Mouse (Mus musculus) CH12.LX (cell line): Measurements from ENCODE around the gene Mymk. TPM values are rescaled to one million over a fixed set of nuclear protein-coding genes. Genes with fewer than 3 reads are reported as not detected.

Experiments
- DNase-seq: peaks from one replicate; pipeline ENCODE4 v3.0.0-alpha.2; 2013; ENCODE audit errors: extremely low read depth
- H3K27ac ChIP-seq: 2 replicates; pipeline ENCODE4 v1.5.1; 2012; ENCODE audit warnings: low read depth, mild to moderate bottlenecking, control low read depth, moderate library complexity; ENCODE audit not compliant: insufficient read depth
- H3K27me3 ChIP-seq: replicated peaks from 2 replicates; pipeline ENCODE3; 2012; ENCODE audit warnings: inconsistent platforms
- H3K36me3 ChIP-seq, 2 experiments: replicated peaks in 1 of 2; 2 replicates each; pipeline versions ENCODE3 to v1.6.1; 2012; ENCODE audit warnings: inconsistent platforms in 1 of 2, low read length in 1 of 2, mild to moderate bottlenecking in 1 of 2, mixed read lengths in 1 of 2, moderate library complexity in 1 of 2; ENCODE audit not compliant: control insufficient read depth in 1 of 2, insufficient read depth in 1 of 2
- H3K4me1 ChIP-seq, 2 experiments: 2 replicates each; pipeline ENCODE4 v1.6.1; 2012; ENCODE audit warnings: inconsistent platforms in 1 of 2, moderate library complexity in 1 of 2; ENCODE audit not compliant: insufficient read depth in 2 of 2, control insufficient read depth in 1 of 2
- H3K4me2 ChIP-seq: 2 replicates; pipeline ENCODE4 v1.6.1; 2012; ENCODE audit warnings: low read depth, mild to moderate bottlenecking, control low read depth; ENCODE audit not compliant: poor library complexity, insufficient read depth, severe bottlenecking
- H3K4me3 ChIP-seq, 3 experiments: fragments of 150-350 bp in 1 of 3; sonication (generic) in 1 of 3; replicated peaks in 1 of 3; 2 replicates each; pipeline versions ENCODE3 to v1.5.1; 2011 to 2012; ENCODE audit warnings: low read depth in 2 of 3, low read length in 2 of 3, mild to moderate bottlenecking in 2 of 3, moderate library complexity in 2 of 3, control low read depth in 1 of 3, improper control_type of control experiment in 1 of 3, inconsistent platforms in 1 of 3, mixed read lengths in 1 of 3; ENCODE audit not compliant: poor library complexity in 1 of 3
- H3K79me2 ChIP-seq: replicated peaks from 2 replicates; pipeline ENCODE4 v1.6.1; 2012; ENCODE audit warnings: mild to moderate bottlenecking, moderate library complexity; ENCODE audit not compliant: control insufficient read depth, poor library complexity, insufficient read depth, severe bottlenecking; ENCODE audit errors: extremely low read depth
- H3K9ac ChIP-seq: 2 replicates; pipeline ENCODE4 v1.6.1; 2012; ENCODE audit warnings: low read depth, mild to moderate bottlenecking, control low read depth, moderate library complexity; ENCODE audit not compliant: insufficient read depth
- H3K9me3 ChIP-seq: replicated peaks from 2 replicates; pipeline ENCODE3; 2012; ENCODE audit warnings: low read length, inconsistent platforms, mixed read lengths
- BHLHE40 ChIP-seq: IDR thresholded peaks from 2 replicates; pipeline ENCODE4 v1.6.1; 2011; ENCODE audit warnings: mild to moderate bottlenecking, low read depth, low read length, improper control_type of control experiment
- CHD1 ChIP-seq: IDR thresholded peaks from 2 replicates; pipeline ENCODE4 v1.6.1; 2012; ENCODE audit warnings: low read depth, low read length, improper control_type of control experiment, inconsistent platforms
- CTCF ChIP-seq, 2 experiments: IDR thresholded peaks in 1 of 2; conservative IDR thresholded peaks in 1 of 2; 2 replicates each; pipeline ENCODE4 v1.5.1; 2011 to 2012; ENCODE audit warnings: low read depth in 2 of 2, low read length in 2 of 2, improper control_type of control experiment in 1 of 2, inconsistent platforms in 1 of 2, mild to moderate bottlenecking in 1 of 2, moderate library complexity in 1 of 2
- E2F4 ChIP-seq: IDR thresholded peaks from 2 replicates; pipeline ENCODE4 v1.6.1; 2011; ENCODE audit warnings: low read depth, low read length, improper control_type of control experiment; ENCODE audit not compliant: insufficient replicate concordance
- ELF1 ChIP-seq: IDR thresholded peaks from 2 replicates; pipeline ENCODE4 v1.6.1; 2014; ENCODE audit warnings: low read depth, mild to moderate bottlenecking, inconsistent platforms, low read length, improper control_type of control experiment
- ETS1 ChIP-seq: conservative IDR thresholded peaks from 2 replicates; pipeline ENCODE4 v1.6.1; 2012; ENCODE audit warnings: low read depth, mild to moderate bottlenecking, inconsistent platforms, low read length, improper control_type of control experiment, moderate library complexity
- GABPA ChIP-seq: IDR thresholded peaks from 2 replicates; pipeline ENCODE4 v1.6.1; 2012; ENCODE audit warnings: low read depth, low read length, improper control_type of control experiment, inconsistent platforms; ENCODE audit not compliant: insufficient replicate concordance
- HCFC1 ChIP-seq: IDR thresholded peaks from 2 replicates; pipeline ENCODE4 v1.6.1; 2012; ENCODE audit warnings: low read depth, mild to moderate bottlenecking, inconsistent platforms, low read length, improper control_type of control experiment
- IRF4 ChIP-seq: IDR thresholded peaks from 2 replicates; pipeline ENCODE4 v1.6.1; 2014; ENCODE audit warnings: low read depth, mild to moderate bottlenecking, inconsistent platforms, low read length, improper control_type of control experiment
- JUN ChIP-seq: IDR thresholded peaks from 2 replicates; pipeline ENCODE4 v1.6.1; 2011; ENCODE audit warnings: low read depth, mild to moderate bottlenecking, low read length, improper control_type of control experiment, moderate library complexity; ENCODE audit not compliant: insufficient read depth
- JUND ChIP-seq: conservative IDR thresholded peaks from 2 replicates; pipeline ENCODE4 v1.6.1; 2011; ENCODE audit warnings: low read depth, low read length, improper control_type of control experiment
- KAT2A ChIP-seq: IDR thresholded peaks from 2 replicates; pipeline ENCODE4 v1.6.1; 2012; ENCODE audit warnings: low read length, improper control_type of control experiment, inconsistent platforms; ENCODE audit not compliant: insufficient replicate concordance
- MAFK ChIP-seq: IDR thresholded peaks from 2 replicates; pipeline ENCODE4 v1.6.1; 2011; ENCODE audit warnings: low read length, improper control_type of control experiment; ENCODE audit not compliant: insufficient replicate concordance
- MAX ChIP-seq: IDR thresholded peaks from 2 replicates; pipeline ENCODE4 v1.6.1; 2011; ENCODE audit warnings: low read length, improper control_type of control experiment
- MEF2A ChIP-seq: IDR thresholded peaks from 2 replicates; pipeline ENCODE4 v1.6.1; 2014; ENCODE audit warnings: low read depth, mild to moderate bottlenecking, inconsistent platforms, low read length, improper control_type of control experiment, borderline replicate concordance
- MXI1 ChIP-seq: IDR thresholded peaks from 2 replicates; pipeline ENCODE4 v1.6.1; 2011; ENCODE audit warnings: mild to moderate bottlenecking, low read depth, low read length, improper control_type of control experiment
- MYC ChIP-seq: IDR thresholded peaks from 2 replicates; pipeline ENCODE4 v1.6.1; 2011; ENCODE audit warnings: low read depth, mild to moderate bottlenecking, improper control_type of control experiment, low read length
- NRF1 ChIP-seq: IDR thresholded peaks from 2 replicates; pipeline ENCODE4 v1.6.1; 2014; ENCODE audit warnings: low read depth, mild to moderate bottlenecking, inconsistent platforms, low read length, improper control_type of control experiment, moderate library complexity
- PAX5 ChIP-seq: IDR thresholded peaks from 2 replicates; pipeline ENCODE4 v1.6.1; 2012; ENCODE audit warnings: low read length, inconsistent platforms, mixed read lengths
- POLR2A ChIP-seq: IDR thresholded peaks from 2 replicates; pipeline ENCODE4 v1.6.1; 2011; ENCODE audit warnings: low read depth, mild to moderate bottlenecking, improper control_type of control experiment, low read length
- POLR2AphosphoS2 ChIP-seq: IDR thresholded peaks from 2 replicates; pipeline ENCODE4 v1.6.1; 2011; ENCODE audit warnings: low read depth, low read length, improper control_type of control experiment
- RAD21 ChIP-seq: IDR thresholded peaks from 2 replicates; pipeline ENCODE4 v1.6.1; 2011; ENCODE audit warnings: low read depth, mild to moderate bottlenecking, low read length, improper control_type of control experiment, moderate library complexity
- RCOR1 ChIP-seq: conservative IDR thresholded peaks from 2 replicates; pipeline ENCODE4 v1.6.1; 2012; ENCODE audit warnings: low read depth, mild to moderate bottlenecking, inconsistent platforms, low read length, improper control_type of control experiment
- SMC3 ChIP-seq: IDR thresholded peaks from 2 replicates; pipeline ENCODE4 v1.6.1; 2011; ENCODE audit warnings: low read depth, low read length, improper control_type of control experiment
- TBP ChIP-seq: conservative IDR thresholded peaks from 2 replicates; pipeline ENCODE4 v1.6.1; 2011; ENCODE audit warnings: low read depth, low read length, improper control_type of control experiment
- TCF12 ChIP-seq: IDR thresholded peaks from 2 replicates; pipeline ENCODE4 v1.6.1; 2014; ENCODE audit warnings: low read depth, mild to moderate bottlenecking, inconsistent platforms, low read length, improper control_type of control experiment
- USF1 ChIP-seq: IDR thresholded peaks from 2 replicates; pipeline ENCODE4 v1.6.1; 2014; ENCODE audit warnings: low read depth, mild to moderate bottlenecking, inconsistent platforms, low read length, improper control_type of control experiment
- USF2 ChIP-seq: conservative IDR thresholded peaks from 2 replicates; pipeline ENCODE4 v1.6.1; 2011; ENCODE audit warnings: low read depth, low read length, improper control_type of control experiment
- ZC3H11A ChIP-seq: IDR thresholded peaks from 2 replicates; pipeline ENCODE4 v1.6.1; 2012; ENCODE audit warnings: low read depth, mild to moderate bottlenecking, inconsistent platforms, low read length, improper control_type of control experiment
- ZKSCAN1 ChIP-seq: IDR thresholded peaks from 2 replicates; pipeline ENCODE4 v1.6.1; 2012; ENCODE audit warnings: low read depth, inconsistent platforms, low read length, improper control_type of control experiment, borderline replicate concordance
- ZMIZ1 ChIP-seq: IDR thresholded peaks from 2 replicates; pipeline ENCODE4 v1.6.1; 2012; ENCODE audit warnings: low read depth, mild to moderate bottlenecking, inconsistent platforms, low read length, improper control_type of control experiment
- ZNF384 ChIP-seq: IDR thresholded peaks from 2 replicates; pipeline ENCODE4 v1.6.1; 2012; ENCODE audit warnings: low read depth, low read length, improper control_type of control experiment, inconsistent platforms
- dilution Hi-C: fragments of 300-500 bp; cut with MboI; formaldehyde crosslinking; loops from 2 replicates; pipeline ENCODE4 v1.14.3; 2020; ENCODE audit warnings: low sequenced_read_pairs; ENCODE audit not compliant: extremely low pct_unique_long_range_greater_than_20kb, extremely low pct_ligation_motif_present
- in situ Hi-C: fragments of 300-500 bp; cut with MboI; formaldehyde crosslinking; loops from 3 replicates; pipeline ENCODE4 v1.14.3; 2019; ENCODE audit warnings: low sequenced_read_pairs, low pct_ligation_motif_present, low pct_unique_long_range_greater_than_20kb, mixed read lengths
- polyA plus RNA-seq: library from polyadenylated mRNA; unstranded; fragments of >175 nt; gene quantifications from 2 replicates; pipeline ENCODE4 v1.2.1, GENCODE M21; 2012; ENCODE audit warnings: low read depth; ENCODE audit not compliant: insufficient read length
- total RNA-seq, 2 experiments: library from RNA; depleted of rRNA; stranded (reverse); fragments of 300-350 nt in 1 of 2; fragments of >200 nt in 1 of 2; gene quantifications; 2 replicates each; pipeline ENCODE4 v1.2.3; 2012 to 2014

Gene Mymk
- total and polyA plus RNA-seq, 3 experiments, result not detected

GRCm38 (mm10) chr2:27039286-27039685 is 32.7 kb downstream of the Mymk start:
- in situ Hi-C loops, result loop anchor here (5.0 kb wide), 1 partner anchor 397 kb away; no protein-coding TSS in a partner anchor
- TF ChIP-seq IRF4 (no peak), CTCF (conservative IDR thresholded peaks at IDR 0.05 in 1 of 2, IDR thresholded peaks at IDR 0.05 in 1 of 2; ENCODE audit: low read depth in 2 of 2, low read length in 2 of 2) (peak in 1 of 2 experiments; percentile 57; a peak in 2 of 4 replicates), GABPA (no peak), CHD1 (no peak), ETS1 (no peak), MAFK (no peak), SMC3 (peak; percentile 31), TBP (no peak), MYC (no peak)
- no peaks in the 10 kb centered on the region for H3K36me3 ChIP-seq
- dilution Hi-C loops, result no loop called here
- H3K27me3 ChIP-seq, result peaks cover 39% of the 10 kb centered on the region
- H3K79me2 ChIP-seq, result no peaks in the 10 kb centered on the region
- no peaks in the 10 kb centered on the region for H3K9me3 ChIP-seq
- DNase-seq, result no peak
- peaks cover 19 to 48% of the 10 kb centered on the region in 2 experiments for H3K4me1 ChIP-seq
- no peak overlapping the region for H3K9ac ChIP-seq
- no peak overlapping the region for H3K4me2 ChIP-seq
- H3K4me3 ChIP-seq, result no peak overlapping the region
- H3K27ac ChIP-seq, result no peak overlapping the region

- H3K4me2 ChIP-seq, result no peak overlapping the region
- no peak overlapping the region for H3K27ac ChIP-seq
- H3K27me3 ChIP-seq, result peaks cover 36% of the 10 kb centered on the region
- H3K9me3 ChIP-seq, result no peaks in the 10 kb centered on the region
- dilution Hi-C loops (no loop called here), in situ Hi-C loops (loop anchor here (5.0 kb wide), 1 partner anchor 396 kb away; no protein-coding TSS in a partner anchor)
- H3K4me1 ChIP-seq, result peaks cover 19 to 48% of the 10 kb centered on the region in 2 experiments
- TF ChIP-seq JUND (no peak), ZC3H11A (peak; percentile 83), PAX5 (no peak), E2F4 (no peak), BHLHE40 (no peak), USF1 (no peak), ZMIZ1 (no peak), NRF1 (no peak), MYC (no peak), MXI1 (no peak), CTCF (conservative IDR thresholded peaks at IDR 0.05 in 1 of 2, IDR thresholded peaks at IDR 0.05 in 1 of 2; ENCODE audit: low read depth in 2 of 2, low read length in 2 of 2) (peak; percentile 96 to 97), ELF1 (no peak), MAX (no peak), CHD1 (no peak), RAD21 (peak; percentile 98), MAFK (no peak), SMC3 (peak; percentile 97), IRF4 (no peak), RCOR1 (no peak), USF2 (no peak), JUN (no peak), POLR2A (no peak), ETS1 (no peak), MEF2A (no peak), HCFC1 (no peak), POLR2AphosphoS2 (no peak), ZKSCAN1 (no peak), TCF12 (no peak), KAT2A (no peak), ZNF384 (peak; percentile 90), TBP (no peak)
- H3K36me3 ChIP-seq, result no peaks in the 10 kb centered on the region
- peak; percentile 69 for DNase-seq
- H3K9ac ChIP-seq, result no peak overlapping the region
- H3K79me2 ChIP-seq, result no peaks in the 10 kb centered on the region
- no peak overlapping the region for H3K4me3 ChIP-seq
Measured at GRCm38 (mm10) chr2:27038596-27038995, 33.4 kb downstream of the Mymk start.
